Mouse (Mus musculus): Measurements from ENCODE around the gene Ackr3.

DNA sequence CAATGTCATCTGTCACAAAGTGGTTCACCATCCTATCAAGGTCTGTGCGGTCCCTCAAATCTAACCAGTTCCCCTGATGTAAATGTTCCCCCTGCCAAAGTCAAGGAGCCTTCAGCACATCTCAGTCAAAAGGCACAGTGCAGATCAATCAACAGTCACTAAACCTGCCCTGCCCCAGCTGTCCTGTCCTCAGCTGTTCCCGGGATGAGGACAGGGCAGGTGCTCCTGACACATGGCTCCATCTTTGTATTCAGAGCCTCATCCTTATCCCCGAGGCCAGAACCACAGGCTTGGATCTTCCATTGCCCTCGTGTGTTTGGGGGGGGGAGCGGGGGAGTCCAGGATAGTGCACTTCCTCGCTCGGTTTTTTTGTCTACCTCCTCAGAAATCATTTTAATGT lies 47.2 kb upstream of the Ackr3 start:
- TF ChIP-seq CTCF (IDR thresholded peaks at IDR 0.05; ENCODE audit: insufficient read depth, low read depth, low read length), result no peak
- TF ChIP-seq POLR2A (IDR thresholded peaks at IDR 0.05; ENCODE audit: insufficient read depth, low read depth, low read length), result no peak
